Mouse (Mus musculus): ENCODE data around the gene Csrp3.

The Csrp3 gene

DNA sequence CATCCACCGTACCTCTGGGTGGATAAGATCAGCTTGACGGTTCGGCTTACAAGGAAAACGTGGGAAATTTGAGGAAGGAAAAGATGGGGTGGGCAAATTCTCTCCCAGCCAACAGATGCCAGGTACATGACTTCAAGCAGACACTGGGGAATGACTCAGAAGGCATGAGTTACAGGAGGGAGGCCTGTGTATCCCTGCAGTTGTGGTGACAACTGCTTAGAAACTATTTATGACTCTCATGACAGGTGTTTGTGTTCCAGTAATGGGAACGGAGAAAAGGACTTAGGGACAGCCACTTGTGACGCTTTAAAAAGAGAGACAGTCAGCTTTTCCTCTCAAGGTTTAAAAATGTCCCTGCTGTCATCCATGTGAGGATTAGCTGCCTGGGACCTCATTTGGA, 22.3 kb upstream of the Csrp3 start:
- no peak for DNase-seq (ENCODE audit: extremely low spot score, low spot score)

DNA sequence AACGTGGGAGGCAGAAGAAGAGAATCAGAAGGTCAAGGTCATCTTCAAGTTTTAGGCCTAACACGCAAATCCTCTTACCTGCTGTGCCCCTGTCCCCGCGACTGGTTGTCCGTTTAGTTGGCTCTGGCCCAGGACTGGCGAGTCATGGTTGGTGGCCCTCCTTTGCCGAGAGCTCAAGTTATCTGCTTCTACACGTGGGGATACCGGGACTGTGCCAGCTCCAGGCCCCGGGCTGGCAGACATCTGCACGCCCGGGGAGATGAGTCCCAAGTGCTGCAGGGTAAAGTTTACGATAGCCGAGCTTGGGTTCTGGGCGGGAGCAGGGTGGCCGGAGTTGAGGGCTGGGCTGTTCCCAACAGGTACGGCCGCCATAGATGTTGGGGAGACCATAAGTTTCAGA, 19.7 kb upstream of the Csrp3 start:
- no peak for DNase-seq (ENCODE audit: extremely low spot score, low spot score)

DNA sequence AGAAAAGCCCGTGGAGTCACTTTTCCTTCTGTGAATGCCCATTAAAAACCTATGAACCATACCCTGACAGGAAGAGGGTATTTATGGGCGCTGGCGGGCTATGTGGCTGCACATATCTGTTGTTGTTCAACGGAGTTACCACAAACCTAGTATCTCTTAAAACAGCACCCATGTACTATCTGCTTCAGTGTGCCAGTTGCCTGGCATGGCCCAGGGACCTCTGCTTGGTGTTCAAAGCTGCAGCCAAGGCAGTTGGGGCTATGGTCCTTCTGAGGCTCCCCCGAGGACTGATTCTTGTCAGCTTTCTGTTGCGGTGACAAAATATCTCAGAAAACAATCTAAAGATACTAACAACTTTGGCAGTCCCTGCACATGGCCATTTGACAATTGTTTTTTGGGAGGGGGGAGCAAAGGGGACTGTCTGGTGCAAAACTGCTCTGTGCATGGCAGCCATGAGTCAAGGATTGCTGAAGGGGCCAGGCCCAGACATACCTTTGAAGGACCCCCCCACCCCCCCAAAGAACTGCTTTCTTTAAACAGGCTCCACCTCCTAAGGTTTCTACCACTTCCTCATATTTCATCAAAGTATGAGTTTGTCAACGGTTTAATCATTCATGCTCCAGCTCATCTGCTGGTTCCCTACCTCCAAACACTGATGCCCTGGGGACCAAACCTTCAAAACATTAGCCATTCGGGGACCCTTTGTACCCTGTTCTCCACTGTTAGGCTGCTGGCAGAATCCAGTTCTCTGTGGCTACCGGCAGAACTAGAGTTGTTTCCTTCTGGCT, 17.0 kb upstream of the Csrp3 start:
- no peak for DNase-seq (ENCODE audit: extremely low spot score, low spot score)

DNA sequence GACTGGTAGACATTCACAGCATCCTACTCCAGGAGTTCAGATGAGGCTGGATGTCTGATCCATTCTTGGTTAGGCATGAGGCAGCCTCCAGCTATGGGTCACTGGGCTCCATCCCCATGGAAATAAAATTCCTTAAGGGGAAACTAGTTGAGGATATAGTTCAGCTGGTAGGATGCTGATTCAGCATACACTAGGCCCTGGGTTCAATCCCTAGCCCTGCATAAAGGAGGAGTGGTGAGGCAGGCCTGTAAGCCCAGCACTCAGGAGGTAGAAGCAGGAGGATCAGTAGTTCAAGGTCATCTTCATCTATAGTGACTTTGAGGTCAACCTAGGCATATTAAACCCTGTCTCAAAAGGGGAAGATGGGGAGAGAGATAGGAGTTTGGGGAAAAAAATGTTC, 16.4 kb upstream of the Csrp3 start:
- no peak for DNase-seq (ENCODE audit: extremely low spot score, low spot score)

DNA sequence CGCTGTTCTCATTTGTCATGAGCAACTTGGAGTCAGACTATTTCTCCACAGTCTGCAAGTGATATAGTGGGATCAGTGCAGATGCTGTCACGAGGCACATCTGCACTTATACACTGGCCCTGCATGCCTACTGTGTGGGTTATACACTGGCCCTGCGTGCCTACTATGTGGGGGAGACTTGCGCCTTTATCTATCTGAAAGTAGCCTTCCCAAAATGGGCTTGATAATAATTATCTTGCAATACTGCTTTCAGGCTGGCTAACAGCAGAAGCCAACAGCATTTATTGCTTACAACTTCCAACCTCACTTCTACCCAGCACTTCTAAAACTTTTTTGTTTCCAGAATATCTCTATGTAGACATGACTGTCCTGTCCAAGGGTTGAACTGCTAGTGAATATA, 14.0 kb upstream of the Csrp3 start:
- DNase-seq (ENCODE audit: extremely low spot score, low spot score) = no peak

DNA sequence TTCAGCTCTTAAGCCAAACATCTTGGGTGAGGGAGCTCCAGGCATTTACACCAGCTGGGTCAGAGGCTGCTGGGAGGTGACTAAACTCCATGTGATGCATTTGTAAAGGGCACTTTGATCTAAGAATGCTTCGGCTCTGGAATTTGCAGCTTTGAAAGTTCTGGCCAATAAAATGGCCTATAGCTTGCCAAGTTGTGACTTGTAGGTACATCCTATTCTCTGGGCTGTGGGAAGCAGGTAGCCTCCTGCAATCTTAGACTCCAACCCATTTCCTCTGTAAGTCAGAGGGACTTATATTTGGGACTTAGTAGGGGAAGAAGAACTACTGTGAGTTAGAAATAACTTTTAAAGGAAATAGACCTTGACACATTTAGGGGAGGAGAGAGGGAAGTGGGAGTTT, 13.1 kb upstream of the Csrp3 start:
- no peak for DNase-seq (ENCODE audit: extremely low spot score, low spot score)

DNA sequence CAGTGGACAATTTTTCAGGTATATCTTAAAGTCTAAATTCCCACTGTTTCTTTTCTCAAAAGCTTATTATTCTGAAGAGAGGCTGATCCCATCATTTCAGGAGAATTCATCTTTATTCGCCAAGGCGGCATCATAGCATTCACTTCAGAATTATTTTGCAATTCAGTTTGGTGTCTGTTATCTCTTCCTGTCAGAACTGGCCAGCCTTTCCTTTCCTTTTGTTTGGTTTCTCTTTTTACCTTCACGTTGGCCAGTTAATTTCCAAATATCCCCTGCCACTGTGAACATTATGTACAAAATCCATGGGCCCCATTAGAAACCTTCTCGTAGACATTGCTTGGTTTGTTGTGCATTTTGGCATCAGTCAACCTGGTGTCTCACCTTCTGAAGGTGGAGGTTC, 11.5 kb upstream of the Csrp3 start:
- no peak for DNase-seq (ENCODE audit: extremely low spot score, low spot score)

DNA sequence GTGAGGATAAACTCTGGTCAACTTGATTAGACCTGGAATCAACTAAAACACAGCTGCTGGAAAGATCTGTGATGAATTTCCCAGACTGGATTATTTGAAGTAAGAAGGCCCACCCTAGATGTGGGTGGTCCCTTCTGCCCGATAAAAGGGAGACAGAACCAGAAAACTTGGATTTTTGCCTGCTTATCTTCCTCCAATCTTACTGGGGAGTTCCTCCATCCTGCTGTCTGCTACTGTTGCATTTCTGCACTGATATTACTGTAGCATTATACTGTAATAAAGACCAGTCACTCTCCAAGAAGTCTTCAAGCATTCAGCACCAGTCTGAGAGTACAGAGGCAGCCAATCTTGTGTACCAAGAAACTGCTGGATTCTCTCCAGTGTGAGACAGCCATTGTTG, 10.4 kb upstream of the Csrp3 start:
- DNase-seq (ENCODE audit: extremely low spot score, low spot score) = no peak

DNA sequence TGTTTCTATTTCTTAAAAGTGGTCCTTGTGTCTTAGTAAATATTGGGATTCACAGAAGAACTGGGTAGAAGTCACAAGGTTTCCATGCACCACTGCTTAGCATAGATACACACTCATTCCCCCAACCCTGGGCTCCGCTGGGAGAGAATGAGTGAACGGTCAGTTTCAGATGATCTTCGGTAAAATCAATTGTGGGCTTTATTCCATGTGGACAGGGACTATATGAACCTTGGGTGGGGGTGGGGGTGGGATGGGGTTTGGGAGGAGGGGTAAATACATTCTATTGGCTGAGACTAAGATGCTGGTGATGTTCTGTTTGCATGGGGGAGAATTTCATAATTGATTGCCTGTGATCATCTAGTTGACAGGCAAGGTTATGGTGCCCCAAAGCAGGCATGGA, 7.6 kb upstream of the Csrp3 start:
- DNase-seq (ENCODE audit: extremely low spot score, low spot score) = no peak

DNA sequence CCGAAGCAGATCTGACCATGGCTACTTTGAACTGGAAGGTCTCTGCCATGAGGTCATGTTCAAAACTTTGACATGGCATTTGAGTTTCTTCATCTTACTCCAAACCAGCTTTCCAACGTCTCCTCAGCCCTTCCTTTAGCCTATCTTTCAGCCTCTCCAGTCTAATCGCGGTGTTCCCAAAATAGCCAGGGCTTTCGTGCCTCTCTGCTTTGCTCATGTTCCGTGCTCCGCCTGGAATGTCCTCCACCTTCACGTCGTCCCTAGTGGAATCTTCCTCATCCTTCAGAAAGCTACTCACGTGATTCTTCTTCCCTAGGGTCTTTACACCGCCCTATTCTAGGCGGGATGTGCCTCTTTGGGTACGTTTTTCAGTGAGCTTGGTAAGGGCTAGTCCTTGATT, 5.7 kb upstream of the Csrp3 start:
- DNase-seq (ENCODE audit: extremely low spot score, low spot score) = no peak

DNA sequence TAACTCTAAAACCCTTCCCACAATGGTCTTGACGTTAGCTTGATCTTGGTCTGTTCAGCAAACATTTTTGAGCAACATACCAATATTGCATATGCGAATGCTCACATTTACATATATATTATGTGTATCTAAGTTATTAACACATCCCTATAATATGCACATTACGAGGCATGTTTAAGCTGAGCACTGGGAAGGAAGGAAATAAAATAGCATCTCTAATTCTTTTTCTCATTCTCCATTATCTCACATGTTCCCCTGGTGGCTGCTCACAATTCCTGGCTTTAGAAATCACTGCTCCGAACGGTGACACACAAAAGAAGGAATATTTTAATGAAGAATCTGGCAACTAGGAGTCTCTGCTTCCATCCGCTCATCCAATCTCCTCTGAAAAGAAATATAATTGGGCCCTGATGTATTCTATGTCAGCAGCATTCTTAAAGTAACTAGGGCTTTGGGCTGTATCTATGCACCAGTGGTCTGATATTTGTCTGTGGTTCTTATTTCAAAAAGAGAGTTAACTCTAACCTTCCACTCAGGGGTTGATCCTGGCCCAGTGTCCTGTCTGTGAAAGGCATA, 3.8 kb upstream of the Csrp3 start:
- DNase-seq (ENCODE audit: extremely low spot score, low spot score) = no peak

DNA sequence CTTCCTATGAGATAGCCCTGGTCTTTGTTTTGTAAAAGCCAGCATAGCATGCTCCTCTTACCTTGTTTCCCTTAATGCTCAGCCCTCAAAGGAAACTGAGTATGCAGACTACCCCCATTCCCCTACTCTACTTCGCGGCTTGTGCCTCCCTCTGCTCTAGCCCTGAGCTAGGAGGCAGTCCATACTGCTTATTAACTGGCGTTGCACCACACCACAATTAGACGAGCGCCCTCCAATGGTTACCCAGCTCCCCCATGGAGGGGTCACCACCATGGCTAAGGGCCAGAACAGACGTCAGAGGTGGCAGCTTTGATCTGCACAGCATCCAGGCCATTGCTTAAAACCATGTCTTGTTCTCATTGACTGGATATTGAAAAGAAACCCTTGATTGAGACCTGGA, 1.1 kb downstream of the Csrp3 start:
- no peak for DNase-seq (ENCODE audit: extremely low spot score, low spot score)

DNA sequence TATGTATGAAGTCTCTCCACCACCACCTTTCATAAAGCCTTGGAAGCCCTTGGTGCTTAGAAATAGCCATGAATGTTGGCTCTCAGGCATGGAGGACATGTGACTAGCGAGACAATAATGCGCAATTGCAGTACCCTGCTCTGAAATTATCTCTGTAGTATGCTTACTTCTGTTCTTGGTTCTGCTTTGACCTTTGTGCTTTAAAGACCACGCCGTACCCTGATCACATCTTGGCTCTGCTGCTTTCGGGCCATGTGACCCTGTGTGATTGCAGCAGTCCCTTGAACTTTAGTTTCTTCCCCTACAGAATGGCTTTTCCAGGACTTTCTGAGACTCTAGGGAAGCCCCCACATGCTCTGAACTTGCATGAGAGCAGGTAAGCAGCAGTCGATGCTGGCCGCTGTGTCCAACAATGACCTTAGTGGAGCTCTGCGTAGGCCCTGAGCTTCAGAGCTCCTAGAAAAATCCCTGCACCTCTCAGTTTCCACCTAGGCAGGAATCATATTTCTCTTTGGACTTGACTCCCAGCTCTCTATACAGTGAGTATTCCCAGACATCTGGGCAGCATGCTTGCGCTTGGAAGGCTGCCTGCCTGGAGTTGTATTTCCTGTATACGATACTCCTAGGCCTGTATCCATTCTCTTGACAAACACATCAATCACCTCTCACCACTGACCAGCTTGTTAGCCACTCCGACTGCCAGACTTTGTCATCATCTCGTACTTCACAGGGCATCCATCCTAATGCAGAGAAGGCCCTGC, 2.4 kb downstream of the Csrp3 start:
- DNase-seq (ENCODE audit: extremely low spot score, low spot score) = no peak

DNA sequence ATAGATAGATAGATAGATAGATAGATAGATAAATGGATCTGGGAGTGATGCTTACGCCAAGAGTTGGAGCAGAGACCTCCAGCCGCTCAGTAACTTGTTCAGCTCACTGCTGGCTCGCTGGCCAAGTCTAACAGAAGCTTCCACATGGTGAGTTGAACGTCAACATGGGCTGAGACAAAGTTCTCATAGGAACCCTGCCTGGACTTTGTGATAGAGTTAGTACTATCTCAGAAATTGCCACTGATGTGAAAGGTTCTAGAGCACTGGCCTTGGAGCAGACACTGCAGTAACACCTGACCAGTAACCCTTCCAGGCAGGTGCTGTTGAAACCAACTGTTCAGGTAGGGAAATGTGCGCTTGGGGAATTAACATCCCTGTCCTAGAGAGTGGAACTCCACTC, 4.3 kb downstream of the Csrp3 start:
- no peak for DNase-seq (ENCODE audit: extremely low spot score, low spot score)

DNA sequence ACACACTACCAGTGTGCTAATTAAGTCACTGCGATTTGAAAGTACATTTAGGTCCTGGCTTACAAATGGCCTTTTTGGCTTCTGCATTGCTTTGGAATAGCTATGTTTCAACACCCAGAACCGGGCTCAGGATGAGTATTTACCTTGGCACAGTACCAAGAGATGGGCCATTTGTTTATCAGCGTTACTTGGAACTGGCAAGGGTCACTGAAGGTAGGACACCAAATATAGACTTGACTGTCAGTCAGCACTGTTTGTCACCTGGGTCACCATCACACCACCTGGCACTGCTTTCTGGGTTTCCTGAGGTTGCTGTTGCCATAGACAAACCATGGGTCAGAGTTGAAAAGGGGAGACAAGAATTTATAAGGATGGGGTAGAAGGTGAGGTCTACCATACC, 5.5 kb downstream of the Csrp3 start:
- DNase-seq (ENCODE audit: extremely low spot score, low spot score) = no peak

DNA sequence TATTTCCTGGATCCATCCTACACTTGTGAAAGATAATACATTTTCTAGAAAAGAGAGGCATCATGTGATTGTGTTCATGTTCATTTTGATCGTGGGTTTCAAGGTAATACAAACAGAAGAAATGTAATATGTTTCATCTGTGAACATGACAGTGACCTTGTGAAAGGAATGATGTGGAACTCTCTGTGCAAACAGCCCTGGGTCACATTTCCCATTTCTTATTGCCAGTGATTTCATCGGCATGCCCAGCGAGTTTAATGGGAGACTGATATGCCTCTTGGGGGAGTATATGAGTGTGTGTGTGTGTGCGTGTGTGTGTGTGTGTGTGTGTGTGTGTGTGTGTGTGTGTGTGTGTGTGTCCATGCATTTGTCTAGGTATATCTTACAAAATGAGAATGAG, 6.3 kb downstream of the Csrp3 start:
- no peak for DNase-seq (ENCODE audit: extremely low spot score, low spot score)

DNA sequence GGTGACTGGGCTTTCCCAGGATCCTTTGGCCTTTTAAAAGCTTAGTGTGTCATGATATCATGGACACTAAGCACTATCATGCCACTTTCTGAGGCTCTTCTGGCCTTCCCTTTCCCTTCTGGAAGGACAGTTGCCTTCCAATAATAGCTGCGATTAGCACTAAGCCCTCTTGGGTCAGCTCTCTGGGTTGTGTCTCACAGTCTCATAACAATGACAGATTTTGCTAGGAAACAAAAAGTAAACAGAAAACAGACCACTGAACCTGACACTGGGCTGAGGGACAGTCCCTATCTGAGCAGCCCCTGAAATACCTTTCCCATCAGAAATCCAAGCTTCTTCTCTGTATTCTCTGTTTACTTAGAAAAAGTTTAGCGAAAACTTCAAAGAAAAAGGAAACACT, 7.3 kb downstream of the Csrp3 start:
- DNase-seq (ENCODE audit: extremely low spot score, low spot score) = no peak

DNA sequence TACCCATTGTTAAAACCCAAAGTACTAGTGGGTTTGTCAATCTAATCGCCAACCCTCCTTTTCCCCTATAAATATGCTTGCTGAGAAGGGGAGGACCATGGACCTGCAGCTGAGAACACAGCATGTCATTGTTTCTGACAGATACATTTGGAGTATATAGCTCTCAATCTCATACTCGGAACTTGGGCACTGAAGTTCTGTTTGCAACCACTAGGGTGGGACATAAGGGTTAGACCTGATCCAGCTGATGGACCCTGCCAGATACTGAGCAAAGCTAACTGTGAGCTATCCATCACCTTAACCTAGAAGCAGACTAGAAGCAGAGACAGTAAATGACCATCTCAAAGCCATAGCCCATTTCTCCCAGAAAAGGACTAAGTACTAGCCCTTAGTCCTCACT, 9.4 kb downstream of the Csrp3 start:
- no peak for DNase-seq (ENCODE audit: extremely low spot score, low spot score)

DNA sequence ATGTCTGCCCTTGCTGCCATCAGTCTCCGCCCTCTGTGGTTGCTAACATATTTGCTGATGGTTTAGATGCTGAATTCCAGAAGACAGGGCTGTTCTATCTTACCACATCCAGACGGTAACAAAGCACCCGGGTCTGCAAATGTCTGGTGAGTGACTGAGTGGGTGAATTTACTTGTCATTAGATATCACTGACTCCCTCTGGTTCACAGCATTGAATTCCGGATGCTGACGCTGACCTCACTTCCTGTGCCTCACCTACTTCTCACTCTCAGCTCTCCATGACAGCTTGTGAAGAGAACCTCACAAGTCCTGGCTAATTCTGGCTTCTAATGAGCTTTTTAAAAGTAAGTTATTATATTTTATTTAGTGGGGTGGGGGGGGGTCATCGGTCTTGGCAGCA, 10.9 kb downstream of the Csrp3 start:
- no peak for DNase-seq (ENCODE audit: extremely low spot score, low spot score)

DNA sequence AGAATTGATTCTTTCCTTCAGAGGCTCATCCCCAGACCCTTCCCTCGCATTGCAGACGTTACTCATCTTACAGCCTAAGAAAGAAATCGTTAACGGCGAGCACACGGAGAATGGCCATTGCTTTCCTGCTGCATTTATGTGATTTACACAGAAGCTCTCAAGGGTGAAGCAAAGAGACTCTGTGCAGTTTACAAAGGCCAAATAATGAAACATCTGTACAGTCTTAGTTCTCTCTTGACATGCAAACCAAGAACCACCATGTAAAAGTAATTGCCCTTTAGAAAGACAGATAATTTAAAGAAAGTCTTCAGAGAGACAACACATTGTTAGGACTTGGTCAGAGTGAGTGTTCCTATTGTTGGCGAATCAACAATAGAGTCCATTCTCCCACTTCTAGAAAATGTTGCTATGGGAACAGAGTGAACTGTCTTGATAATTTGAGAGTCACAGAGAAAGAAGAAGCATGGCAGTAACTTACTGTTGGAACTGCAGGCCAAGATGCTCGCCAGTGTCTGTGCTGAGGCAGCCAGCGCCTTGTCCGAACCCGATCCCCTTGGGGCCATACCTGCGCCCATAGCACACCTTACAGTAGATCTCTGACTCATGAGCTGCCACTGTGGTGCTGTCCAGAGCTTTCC, 12.7 kb downstream of the Csrp3 start:
- DNase-seq (ENCODE audit: extremely low spot score, low spot score) = no peak

DNA sequence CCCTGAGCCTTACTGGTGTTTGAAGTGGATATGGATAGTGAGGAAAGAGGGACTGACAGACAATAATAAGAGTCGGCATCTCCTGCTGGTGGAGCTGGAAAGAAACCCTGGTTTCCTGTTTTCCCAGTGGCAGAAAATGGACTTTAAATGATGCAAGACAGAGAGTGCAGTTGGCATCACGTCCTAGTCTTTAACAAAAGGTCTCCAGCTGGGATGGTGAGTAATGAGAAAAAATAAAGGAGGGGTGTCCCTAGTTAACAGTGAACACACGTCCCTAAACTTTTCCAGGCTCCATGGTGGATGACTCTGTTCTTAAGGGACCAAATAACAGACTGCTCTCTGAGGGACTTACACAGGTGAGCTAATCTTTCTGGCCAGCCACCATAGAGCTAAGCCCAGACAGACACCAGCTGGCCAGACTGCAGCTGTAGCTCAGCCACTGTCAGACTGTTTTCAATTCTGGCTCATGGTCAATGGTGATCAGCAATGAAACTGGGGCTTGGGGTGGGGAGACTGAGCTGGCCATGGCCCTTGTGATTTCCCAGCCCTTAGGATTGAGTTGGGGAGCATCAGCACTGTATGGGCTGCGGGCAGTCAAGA, 13.4 kb downstream of the Csrp3 start:
- no peak for DNase-seq (ENCODE audit: extremely low spot score, low spot score)

DNA sequence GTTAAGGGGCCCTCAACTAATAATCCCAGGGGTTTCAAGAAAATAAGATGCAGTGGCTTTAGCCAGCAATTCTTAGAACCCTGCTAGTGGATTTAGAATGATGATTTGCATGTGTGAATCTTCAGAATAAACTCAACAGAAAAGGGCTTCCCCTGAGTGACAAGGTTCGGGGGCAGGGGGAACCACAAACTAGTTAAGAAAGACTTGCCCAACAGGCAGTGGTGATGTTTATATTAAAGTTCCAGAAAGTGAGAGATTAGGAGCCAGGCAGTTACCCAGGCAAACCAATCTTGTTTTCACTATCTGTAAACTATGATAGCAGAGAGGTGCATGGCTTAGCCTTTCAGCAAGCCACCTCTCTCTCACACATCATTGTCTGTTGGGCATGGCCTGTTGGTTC, 15.1 kb downstream of the Csrp3 start:
- DNase-seq (ENCODE audit: extremely low spot score, low spot score) = no peak
